Comparison of ENCODE assay signal across 8 mouse cellular contexts in genomic region chr5:129846752-129847557, GRCm38 (mm10). TPM values are rescaled to one million over a fixed set of nuclear protein-coding genes. Genes with fewer than 3 reads are reported as not detected.
DNase-seq lines count a peak whose midpoint lies in the region; ATAC-seq and TF ChIP-seq lines count a peak whose summit lies in the region.

Gene Sumf2 (plus strand): TSS chr5:129846986.

- no peak for TF ChIP-seq EP300 in heart, postnatal 0 days (IDR thresholded peaks at IDR 0.05; ENCODE audit: low read depth)

- TF ChIP-seq CTCF in E14TG2a.4 (conservative IDR thresholded peaks at IDR 0.05; ENCODE audit: low read length) = no peak
- TF ChIP-seq CTCF in heart, postnatal 0 days (IDR thresholded peaks at IDR 0.05; ENCODE audit: low read depth) = no peak
- TF ChIP-seq CTCF in testis, adult 2 months (IDR thresholded peaks at IDR 0.05; ENCODE audit: control insufficient read depth, insufficient read depth, insufficient replicate concordance, low read depth, low read length) = no peak

- no peaks in the 10 kb centered on the region for H3K9me3 ChIP-seq in E14TG2a.4 (ENCODE audit: low read length)
- 0 out of 2 replicates have a peak, but pooled peaks cover 3% of the 10 kb centered on the region for H3K9me3 ChIP-seq in forebrain, embryonic 12.5 days
- no peaks in the 10 kb centered on the region for H3K9me3 ChIP-seq in heart, postnatal 0 days (replicated peaks; ENCODE audit: control insufficient read depth, low read length)
- no peaks in the 10 kb centered on the region for H3K9me3 ChIP-seq in liver, embryonic 16.5 days (replicated peaks; ENCODE audit: control insufficient read depth, low read length)
- H3K9me3 ChIP-seq in neural tube, embryonic 13.5 days = no peaks in the 10 kb centered on the region

- H3K27me3 ChIP-seq in E14TG2a.4 (ENCODE audit: insufficient read depth, low read length) = no peaks in the 10 kb centered on the region
- H3K27me3 ChIP-seq in forebrain, embryonic 12.5 days = no peaks in the 10 kb centered on the region
- H3K27me3 ChIP-seq in heart, postnatal 0 days (ENCODE audit: control insufficient read depth, insufficient read depth, low read length) = no peaks in the 10 kb centered on the region
- H3K27me3 ChIP-seq in liver, embryonic 16.5 days (ENCODE audit: control insufficient read depth, insufficient read depth, low read depth, low read length) = no peaks in the 10 kb centered on the region
- H3K27me3 ChIP-seq in neural tube, embryonic 13.5 days = no peaks in the 10 kb centered on the region
- H3K27me3 ChIP-seq in testis, adult 2 months (ENCODE audit: control insufficient read depth, insufficient read depth, low read length) = no peaks in the 10 kb centered on the region

- 14% methylated on average over 22 of the region's 22 CpGs for WGBS in forebrain, embryonic 12.5 days
- 6% methylated on average over 22 of the region's 22 CpGs for WGBS in heart, postnatal 0 days
- 7% methylated on average over 22 of the region's 22 CpGs for WGBS in liver, embryonic 16.5 days (ENCODE audit: insufficient replicate concordance)
- 12% methylated on average over 22 of the region's 22 CpGs for WGBS in neural tube, embryonic 13.5 days

- DNase-seq in c-Kit-positive CD71-positive TER-119-positive erythroid progenitor cells, embryonic 14.5 days (ENCODE audit: low spot score) = peak; percentile 95
- peak; percentile 96 for DNase-seq in heart, postnatal 0 days (ENCODE audit: low spot score)
- DNase-seq in kidney, postnatal 4 days = peak; percentile 96 to 97

- peak within 1 kb of the TSS; percentile 76 for H3K9ac ChIP-seq in forebrain, embryonic 12.5 days
- peak within 1 kb of the TSS; percentile 69 for H3K9ac ChIP-seq in heart, postnatal 0 days (replicated peaks; ENCODE audit: low read depth, low read length)
- peak within 1 kb of the TSS; percentile 80 for H3K9ac ChIP-seq in liver, embryonic 16.5 days (ENCODE audit: low read depth, low read length)
- H3K9ac ChIP-seq in neural tube, embryonic 13.5 days = peak within 1 kb of the TSS; percentile 84

- TF ChIP-seq POLR2A in testis, adult 2 months (IDR thresholded peaks at IDR 0.05; ENCODE audit: control insufficient read depth, low read depth, low read length) = peak; percentile 78

- peak within 1 kb of the TSS; percentile 85 for H3K4me3 ChIP-seq in E14TG2a.4 (replicated peaks; ENCODE audit: low read length)
- H3K4me3 ChIP-seq in forebrain, embryonic 12.5 days (replicated peaks) = peak within 1 kb of the TSS; percentile 65
- H3K4me3 ChIP-seq in heart, postnatal 0 days (ENCODE audit: low read depth, low read length) = peak within 1 kb of the TSS; percentile 71
- peak within 1 kb of the TSS; percentile 76 for H3K4me3 ChIP-seq in liver, embryonic 16.5 days (ENCODE audit: low read depth, low read length)
- peak within 1 kb of the TSS; percentile 72 for H3K4me3 ChIP-seq in neural tube, embryonic 13.5 days
- H3K4me3 ChIP-seq in testis, adult 2 months (ENCODE audit: control insufficient read depth, low read depth, low read length) = peak within 1 kb of the TSS; percentile 89

- peak; percentile 99 for ATAC-seq in forebrain, embryonic 12.5 days (ENCODE audit: low FRiP score)
- ATAC-seq in heart, postnatal 0 days (ENCODE audit: insufficient read depth, low read depth) = peak; percentile 99
- ATAC-seq in liver, embryonic 16.5 days (ENCODE audit: low read depth) = peak; percentile 100
- ATAC-seq in neural tube, embryonic 13.5 days (ENCODE audit: low read depth) = peak; percentile 99

- H3K4me2 ChIP-seq in forebrain, embryonic 12.5 days = peak within 1 kb of the TSS; percentile 67
- peak within 1 kb of the TSS; percentile 74 for H3K4me2 ChIP-seq in heart, postnatal 0 days (ENCODE audit: low read depth, low read length)
- H3K4me2 ChIP-seq in liver, embryonic 16.5 days (ENCODE audit: low read depth, low read length) = peak within 1 kb of the TSS; percentile 91
- H3K4me2 ChIP-seq in neural tube, embryonic 13.5 days = peak within 1 kb of the TSS; percentile 65

- H3K4me1 ChIP-seq in E14TG2a.4 (replicated peaks; ENCODE audit: low read depth, low read length) = peaks cover 36% of the 10 kb centered on the region
- peaks cover 12% of the 10 kb centered on the region for H3K4me1 ChIP-seq in forebrain, embryonic 12.5 days
- no peaks in the 10 kb centered on the region for H3K4me1 ChIP-seq in heart, postnatal 0 days (ENCODE audit: control insufficient read depth, insufficient read depth)
- peaks cover 12% of the 10 kb centered on the region for H3K4me1 ChIP-seq in liver, embryonic 16.5 days (ENCODE audit: control insufficient read depth, low read depth, low read length)
- H3K4me1 ChIP-seq in neural tube, embryonic 13.5 days (replicated peaks) = peaks cover 22% of the 10 kb centered on the region
- no peaks in the 10 kb centered on the region for H3K4me1 ChIP-seq in testis, adult 2 months (ENCODE audit: control insufficient read depth, insufficient read depth, low read length)

- H3K27ac ChIP-seq in forebrain, embryonic 12.5 days = peak within 1 kb of the TSS; percentile 85
- H3K27ac ChIP-seq in heart, postnatal 0 days (ENCODE audit: low read depth) = peak within 1 kb of the TSS; percentile 22; the same call in 1 of the 2 replicates
- peak within 1 kb of the TSS; percentile 70 for H3K27ac ChIP-seq in liver, embryonic 16.5 days (ENCODE audit: low read length)
- peak within 1 kb of the TSS; percentile 85 for H3K27ac ChIP-seq in neural tube, embryonic 13.5 days (replicated peaks)
- peak within 1 kb of the TSS; percentile 34; the same call in 1 of the 2 replicates for H3K27ac ChIP-seq in testis, adult 2 months (ENCODE audit: control insufficient read depth, insufficient read depth, low read depth, low read length)

- peaks cover 36% of the 10 kb centered on the region for H3K36me3 ChIP-seq in E14TG2a.4 (ENCODE audit: insufficient read depth, low read length)
- H3K36me3 ChIP-seq in forebrain, embryonic 12.5 days (replicated peaks) = peaks cover 28% of the 10 kb centered on the region
- peaks cover 18% of the 10 kb centered on the region for H3K36me3 ChIP-seq in heart, postnatal 0 days (replicated peaks; ENCODE audit: control insufficient read depth, insufficient read depth, low read length)
- H3K36me3 ChIP-seq in liver, embryonic 16.5 days (ENCODE audit: control insufficient read depth, insufficient read depth) = peaks cover 19% of the 10 kb centered on the region
- peaks cover 25% of the 10 kb centered on the region for H3K36me3 ChIP-seq in neural tube, embryonic 13.5 days
- peaks cover 4% of the 10 kb centered on the region for H3K36me3 ChIP-seq in testis, adult 2 months (ENCODE audit: control insufficient read depth, insufficient read depth, low read length)

RNA-seq across cellular contexts. Expression of gene Sumf2, which starts in this region (rescaled TPM):
- 47.0 and 49.2 TPM in 2 replicates for polyA plus RNA-seq in forebrain, embryonic 12.5 days (2016; fragmentation: Nextera tagmentation; extraction: Ambion mirVana)
- 14.9 and 26.2 TPM in 2 replicates for total RNA-seq in heart, postnatal 0 days (2014; rRNA removed; ENCODE audit: low replicate concordance)
- 12.8 and 14.5 TPM in 2 replicates for polyA plus RNA-seq in heart, postnatal 0 days (2015; fragmentation: Nextera tagmentation; extraction: Ambion mirVana)
- 15.2 and 15.7 TPM in 2 replicates for polyA plus RNA-seq in liver, embryonic 16.5 days (2015; fragmentation: Nextera tagmentation; extraction: Ambion mirVana)
- 37.9 and 45.8 TPM in 2 replicates for polyA plus RNA-seq in neural tube, embryonic 13.5 days (2015; fragmentation: Nextera tagmentation; extraction: Ambion mirVana)
- 3.9 and 5.2 TPM in 2 replicates for polyA plus RNA-seq in testis, adult 2 months (2012; rRNA removed)

Comparison
In these comparisons a context has a peak if more than half of its experiments do, and no peak if none do; other contexts are left out.
1. Peak in every context shown above with its lines: DNase-seq, ATAC-seq, H3K4me3 ChIP-seq and H3K27ac ChIP-seq.
2. H3K27ac ChIP-seq: peak in every context shown above with its lines; median percentile 85 in forebrain, embryonic 12.5 days; 85 in neural tube, embryonic 13.5 days; 70 in liver, embryonic 16.5 days; 34 in testis, adult 2 months; 22 in heart, postnatal 0 days.